Mouse (Mus musculus): ENCODE measurements at regions not wholly inside any gene's neighbourhood (a gene's known extent, or its start where the extent isn't known, plus 50 kb on each side); places are given as distances from the start of the nearest gene placed in this dataset.

DNA sequence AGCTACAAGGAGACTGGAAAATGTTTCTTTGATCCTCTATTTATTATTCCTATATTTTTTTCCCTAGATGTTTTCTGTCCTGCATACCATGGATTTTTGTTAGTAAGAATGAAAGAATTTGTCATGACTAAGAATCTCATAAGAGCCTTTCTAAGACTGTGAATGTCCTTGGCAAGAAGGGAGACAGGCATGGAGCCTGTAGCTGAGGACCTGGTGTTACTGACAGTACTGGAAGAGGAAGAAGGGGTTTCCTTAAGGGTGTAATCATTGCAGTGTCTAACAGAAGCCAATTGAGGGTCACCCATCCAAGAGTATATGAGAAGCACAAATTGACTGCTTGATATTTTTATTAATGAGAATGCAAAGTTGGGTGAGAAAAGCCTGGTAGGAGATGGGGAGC, 628.3 kb upstream of the Arid1b start:
- no peak for TF ChIP-seq TCF12 (IDR thresholded peaks at IDR 0.05; ENCODE audit: insufficient read depth, poor library complexity, severe bottlenecking)
- TF ChIP-seq MYOD1 (IDR thresholded peaks at IDR 0.05; ENCODE audit: control insufficient read depth in 1 of 3, insufficient read length in 2 of 3, low read depth in 2 of 3), result no peak
- no peak for TF ChIP-seq POLR2A (IDR thresholded peaks at IDR 0.05; ENCODE audit: insufficient read length, low read depth)
- no peak for TF ChIP-seq E2F4 (IDR thresholded peaks at IDR 0.05; ENCODE audit: insufficient read depth)
